Mouse (Mus musculus) heart, postnatal 0 days (tissue): Measurements from ENCODE around the gene Fat2. TPM values are rescaled to one million over a fixed set of nuclear protein-coding genes. Genes with fewer than 3 reads are reported as not detected.
A peak's percentile ranks its signal among the peaks of the same experiment; 100 is the strongest.

Experiments used
- ATAC-seq: fragments of 200-750 bp; cut with Nextera tagmentation; 2 replicates; pipeline ENCODE4 v1.8.0; 2017; ENCODE audit warnings: low read depth, moderate number of reproducible peaks, moderate library complexity; ENCODE audit not compliant: insufficient read depth
- DNase-seq: peaks from one replicate; pipeline ENCODE4 v3.0.0-alpha.2; 2016; ENCODE audit warnings: low spot score
- H3K27ac ChIP-seq: fragments of 300-500 bp; sonication (generic); 2 replicates; pipeline ENCODE4 v1.5.1; 2014; ENCODE audit warnings: low read depth, mild to moderate bottlenecking
- H3K27me3 ChIP-seq: fragments of 300-500 bp; sonication (generic); 2 replicates; pipeline ENCODE4 v1.6.1; 2014; ENCODE audit warnings: low read length, mixed read lengths; ENCODE audit not compliant: control insufficient read depth, insufficient read depth
- H3K36me3 ChIP-seq: fragments of 300-500 bp; sonication (generic); replicated peaks from 2 replicates; pipeline ENCODE4 v1.6.1; 2014; ENCODE audit warnings: low read length, mixed read lengths; ENCODE audit not compliant: control insufficient read depth, insufficient read depth
- H3K4me1 ChIP-seq: fragments of 300-500 bp; sonication (generic); 2 replicates; pipeline ENCODE4 v1.6.1; 2014; ENCODE audit warnings: antibody characterized with exemption; ENCODE audit not compliant: control insufficient read depth, insufficient read depth
- H3K4me2 ChIP-seq: fragments of 300-500 bp; sonication (generic); 2 replicates; pipeline ENCODE4 v1.6.1; 2014; ENCODE audit warnings: low read depth, mild to moderate bottlenecking, low read length, moderate library complexity
- H3K4me3 ChIP-seq: fragments of 300-500 bp; sonication (generic); 2 replicates; pipeline ENCODE4 v1.5.1; 2014; ENCODE audit warnings: low read depth, low read length
- H3K9ac ChIP-seq: fragments of 300-500 bp; sonication (generic); replicated peaks from 2 replicates; pipeline ENCODE4 v1.6.1; 2014; ENCODE audit warnings: low read depth, low read length, mixed read lengths
- H3K9me3 ChIP-seq: fragments of 300-500 bp; sonication (generic); replicated peaks from 2 replicates; pipeline ENCODE4 v1.6.1; 2016; ENCODE audit warnings: low read length; ENCODE audit not compliant: control insufficient read depth
- CTCF ChIP-seq: IDR thresholded peaks from 2 replicates; pipeline ENCODE4 v1.5.1; 2016; ENCODE audit warnings: antibody characterized with exemption, control low read depth, low read depth
- EP300 ChIP-seq: IDR thresholded peaks from 2 replicates; pipeline ENCODE4 v1.6.1; 2016; ENCODE audit warnings: antibody characterized with exemption, low read depth
- WGBS: fragments of 180-500 bp; shearing (Covaris S2); extraction: QIAGEN DNeasy Blood & Tissue Kit; methylation state at CpG from one replicate; pipeline ENCODE4 v1.1.7; 2014; 5-methylcytosine and 5-hydroxymethylcytosine counted together
- polyA plus RNA-seq: library from polyadenylated mRNA; unstranded; fragments of >200 nt; fragmentation: Nextera tagmentation; extraction: Ambion mirVana; gene quantifications from 2 replicates; pipeline ENCODE4 v1.2.1, GENCODE M21; 2015
- total RNA-seq: library from RNA; depleted of rRNA; stranded (reverse); fragments of >200 nt; gene quantifications from 2 replicates; pipeline ENCODE4 v1.2.3, GENCODE M21; 2014; ENCODE audit warnings: low replicate concordance

Fat2 gene
- total and polyA plus RNA-seq, 2 experiments from 2014 or later: 0.01 to 1.1 TPM

DNA sequence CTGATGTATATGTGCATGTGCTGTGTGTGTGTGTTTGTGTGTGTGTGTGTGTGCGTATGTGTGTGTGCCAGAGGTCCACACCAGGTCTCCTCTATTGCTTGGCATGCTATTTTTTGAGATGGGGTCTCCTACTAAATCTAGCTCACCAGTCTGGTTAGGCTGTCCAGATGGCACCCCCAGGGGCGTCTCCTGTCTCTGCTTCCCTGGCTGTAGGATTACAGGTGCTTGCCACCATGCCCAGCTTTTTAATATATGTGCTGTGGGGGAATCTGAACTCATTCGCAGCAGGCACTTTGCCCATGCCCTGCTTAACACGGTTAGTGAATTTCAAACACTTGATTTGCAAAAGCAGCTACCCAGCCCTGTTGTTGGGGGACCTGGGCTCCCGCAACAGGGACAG, 29.5 kb upstream of the Fat2 start:
- no peaks in the 10 kb centered on the region for H3K36me3 ChIP-seq
- no peaks in the 10 kb centered on the region for H3K9me3 ChIP-seq
- DNase-seq (no peak), ATAC-seq (no peak)
- no peak overlapping the region for H3K4me2 ChIP-seq
- no peak overlapping the region for H3K9ac ChIP-seq
- no peak overlapping the region for H3K27ac ChIP-seq
- WGBS: 82% methylated on average over 5 of the region's 5 CpGs
- TF ChIP-seq EP300 (no peak), CTCF (no peak)
- H3K4me1 ChIP-seq: 0 out of 2 replicates have a peak, but pooled peaks cover 4% of the 10 kb centered on the region
- H3K4me3 ChIP-seq: no peak overlapping the region
- H3K27me3 ChIP-seq: no peaks in the 10 kb centered on the region

DNA sequence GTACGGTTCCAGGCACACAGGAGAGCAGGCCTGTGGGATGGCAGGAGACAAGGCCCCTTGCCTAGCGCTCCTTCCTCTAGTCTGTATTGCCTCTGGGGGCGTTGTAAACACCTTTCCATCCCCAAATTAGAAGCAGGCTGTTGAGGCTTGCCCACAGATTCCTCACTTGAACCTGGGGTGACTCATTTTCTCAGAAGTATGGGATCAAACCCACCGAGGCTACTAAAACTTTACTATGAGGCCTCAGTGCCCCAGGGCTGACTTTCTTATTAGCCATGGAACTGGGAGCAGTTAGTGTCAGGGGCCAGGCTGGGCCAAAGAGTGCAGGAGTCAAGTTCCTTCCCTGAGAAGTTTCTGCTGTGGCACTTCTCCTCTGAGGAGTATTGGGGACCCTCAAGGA, 28.9 kb upstream of the Fat2 start:
- WGBS: 66% methylated on average over 4 of the region's 4 CpGs
- Histone ChIP-seq H3K9me3 (no peaks in the 10 kb centered on the region), H3K27ac (no peak overlapping the region), H3K4me1 (0 out of 2 replicates have a peak, but pooled peaks cover 4% of the 10 kb centered on the region), H3K27me3 (no peaks in the 10 kb centered on the region), H3K36me3 (no peaks in the 10 kb centered on the region), H3K4me3 (no peak overlapping the region), H3K9ac (no peak overlapping the region), H3K4me2 (no peak overlapping the region)
- TF ChIP-seq EP300 (no peak), CTCF (no peak)
- DNase-seq: no peak
- ATAC-seq: no peak

DNA sequence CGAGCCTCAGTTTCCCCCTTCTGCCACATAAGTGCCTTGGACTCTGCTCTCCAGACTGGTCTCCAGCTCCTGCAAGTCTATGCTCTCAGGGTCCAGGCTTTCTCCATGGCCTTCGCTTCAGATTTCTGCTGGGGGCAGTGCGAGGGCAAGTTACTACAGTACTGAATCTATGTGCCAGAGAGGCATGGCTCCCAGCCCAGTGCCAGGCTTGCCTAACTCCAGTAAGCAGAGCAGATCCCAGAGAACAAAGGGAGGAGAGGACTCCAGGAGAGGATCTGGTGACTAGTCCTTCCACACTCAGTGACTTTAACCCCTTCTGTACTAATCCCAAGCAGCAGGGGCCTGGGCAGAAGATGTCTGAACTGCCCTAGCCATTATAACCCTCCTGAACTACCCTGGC, 28.3 kb upstream of the Fat2 start:
- no peak for ATAC-seq
- H3K36me3 ChIP-seq: no peaks in the 10 kb centered on the region
- no peak for TF ChIP-seq EP300
- no peak for TF ChIP-seq CTCF
- no peaks in the 10 kb centered on the region for H3K9me3 ChIP-seq
- no peak overlapping the region for H3K27ac ChIP-seq
- no peak overlapping the region for H3K4me3 ChIP-seq
- WGBS: 79% methylated on average over 3 of the region's 3 CpGs
- no peak overlapping the region for H3K9ac ChIP-seq
- H3K4me2 ChIP-seq: no peak overlapping the region
- no peak for DNase-seq
- H3K27me3 ChIP-seq: no peaks in the 10 kb centered on the region
- 0 out of 2 replicates have a peak, but pooled peaks cover 4% of the 10 kb centered on the region for H3K4me1 ChIP-seq

DNA sequence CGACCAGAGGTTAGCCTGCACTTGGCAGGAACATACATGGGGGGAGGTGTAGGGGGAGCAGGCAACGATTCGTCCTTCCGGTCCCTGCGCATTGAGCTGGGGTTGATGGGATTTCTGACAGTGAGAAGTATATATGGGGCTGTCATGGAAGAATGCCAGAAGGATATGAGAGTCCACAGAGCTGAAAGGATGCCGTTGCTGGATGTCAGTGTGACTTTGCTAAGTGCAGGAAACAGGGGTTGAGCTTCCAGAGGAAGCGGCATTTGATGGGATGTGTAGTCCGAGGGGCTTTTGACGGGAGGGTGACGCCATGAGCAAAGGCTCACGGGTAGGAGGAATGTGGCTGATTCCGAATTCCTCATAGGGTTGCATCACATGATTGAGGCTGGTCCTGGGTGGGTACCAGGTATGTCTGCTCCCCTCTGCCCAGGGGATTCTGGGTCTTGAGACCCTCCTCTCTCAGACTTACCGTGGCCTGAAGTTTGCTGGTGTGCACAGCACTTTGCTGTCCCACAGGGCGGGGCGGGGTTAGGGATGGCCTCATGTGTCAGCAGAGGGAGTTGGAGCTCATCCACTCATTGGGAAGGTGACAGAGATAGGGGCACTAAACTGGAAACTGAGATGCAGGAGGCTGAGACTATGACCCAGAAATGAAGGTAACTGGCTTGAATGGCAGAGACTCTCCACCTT, 21.9 kb upstream of the Fat2 start:
- Histone ChIP-seq H3K9ac (no peak overlapping the region), H3K27ac (no peak overlapping the region), H3K4me1 (peaks cover 6% of the 10 kb centered on the region; the same call in 1 of the 2 replicates), H3K4me2 (peak overlapping the region; percentile 34), H3K4me3 (no peak overlapping the region), H3K36me3 (no peaks in the 10 kb centered on the region), H3K9me3 (no peaks in the 10 kb centered on the region), H3K27me3 (no peaks in the 10 kb centered on the region)
- WGBS: 40% methylated on average over 15 of the region's 15 CpGs
- peak; percentile 69 for ATAC-seq
- DNase-seq: peak; percentile 28
- TF ChIP-seq EP300 (no peak), CTCF (no peak)

DNA sequence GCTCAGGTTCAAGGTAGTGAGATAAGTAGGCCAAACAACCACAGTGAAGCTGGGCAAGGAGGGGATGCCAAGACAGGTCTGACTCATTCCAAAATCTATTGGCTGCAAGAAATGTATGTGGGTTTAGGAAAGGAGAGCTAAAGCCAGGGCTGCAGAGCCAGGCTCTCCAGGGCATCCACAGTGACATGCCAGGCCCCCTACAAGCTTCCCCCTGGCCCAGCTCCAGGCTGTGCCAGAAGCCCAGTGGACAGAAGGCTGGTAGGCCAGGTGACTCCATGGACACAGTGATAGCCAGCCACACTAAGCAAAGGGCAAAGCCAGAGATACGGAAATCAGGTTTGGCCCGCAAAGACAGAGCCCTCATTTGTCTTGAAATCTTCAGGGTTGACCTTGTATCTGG, 20.5 kb upstream of the Fat2 start:
- no peaks in the 10 kb centered on the region for H3K9me3 ChIP-seq
- no peak overlapping the region for H3K27ac ChIP-seq
- H3K4me3 ChIP-seq: no peak overlapping the region
- H3K36me3 ChIP-seq: no peaks in the 10 kb centered on the region
- WGBS: 85% methylated on average over 2 of the region's 2 CpGs
- H3K27me3 ChIP-seq: no peaks in the 10 kb centered on the region
- no peak for TF ChIP-seq EP300
- TF ChIP-seq CTCF: no peak
- no peak overlapping the region for H3K4me2 ChIP-seq
- DNase-seq (no peak), ATAC-seq (no peak)
- H3K4me1 ChIP-seq: peaks cover 6% of the 10 kb centered on the region; the same call in 1 of the 2 replicates
- no peak overlapping the region for H3K9ac ChIP-seq

DNA sequence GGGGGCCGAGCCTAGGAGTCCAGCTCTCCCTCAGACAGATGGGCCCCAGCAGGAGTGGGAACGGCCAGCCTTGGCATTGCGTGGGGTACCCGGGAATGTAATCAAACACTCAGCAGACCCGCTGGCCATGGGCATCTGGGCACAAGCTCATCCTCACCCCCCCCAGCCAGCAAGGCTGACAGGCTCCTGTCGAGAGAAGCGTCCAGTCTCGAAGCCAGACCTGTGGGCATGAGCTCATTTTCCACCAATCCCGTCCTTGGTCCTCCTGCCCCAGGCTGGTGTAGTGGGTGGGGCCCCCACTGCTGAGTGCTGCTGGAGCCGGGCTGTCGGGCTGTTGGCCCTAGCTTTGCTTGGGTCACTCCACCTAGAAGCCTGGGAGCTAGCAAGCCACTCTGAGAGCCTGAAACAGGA, 5.6 kb upstream of the Fat2 start:
- no peak overlapping the region for H3K4me2 ChIP-seq
- H3K4me1 ChIP-seq: no peaks in the 10 kb centered on the region
- no peaks in the 10 kb centered on the region for H3K27me3 ChIP-seq
- no peak for DNase-seq
- H3K4me3 ChIP-seq: no peak overlapping the region
- no peaks in the 10 kb centered on the region for H3K9me3 ChIP-seq
- TF ChIP-seq CTCF (no peak), EP300 (no peak)
- WGBS: 46% methylated on average over 11 of the region's 11 CpGs
- no peak overlapping the region for H3K27ac ChIP-seq
- H3K36me3 ChIP-seq: no peaks in the 10 kb centered on the region
- no peak overlapping the region for H3K9ac ChIP-seq
- no peak for ATAC-seq
